Mouse (Mus musculus): Measurements from ENCODE around the gene Zfp821. TPM values are rescaled to one million over a fixed set of nuclear protein-coding genes. Genes with fewer than 3 reads are reported as not detected.
A peak's percentile ranks its signal among the peaks of the same experiment; 100 is the strongest.

Zfp821 gene
- polyA plus RNA-seq (2014; fragmentation: Nextera tagmentation; extraction: Ambion mirVana): 17.0 and 19.6 TPM in 2 replicates

DNA sequence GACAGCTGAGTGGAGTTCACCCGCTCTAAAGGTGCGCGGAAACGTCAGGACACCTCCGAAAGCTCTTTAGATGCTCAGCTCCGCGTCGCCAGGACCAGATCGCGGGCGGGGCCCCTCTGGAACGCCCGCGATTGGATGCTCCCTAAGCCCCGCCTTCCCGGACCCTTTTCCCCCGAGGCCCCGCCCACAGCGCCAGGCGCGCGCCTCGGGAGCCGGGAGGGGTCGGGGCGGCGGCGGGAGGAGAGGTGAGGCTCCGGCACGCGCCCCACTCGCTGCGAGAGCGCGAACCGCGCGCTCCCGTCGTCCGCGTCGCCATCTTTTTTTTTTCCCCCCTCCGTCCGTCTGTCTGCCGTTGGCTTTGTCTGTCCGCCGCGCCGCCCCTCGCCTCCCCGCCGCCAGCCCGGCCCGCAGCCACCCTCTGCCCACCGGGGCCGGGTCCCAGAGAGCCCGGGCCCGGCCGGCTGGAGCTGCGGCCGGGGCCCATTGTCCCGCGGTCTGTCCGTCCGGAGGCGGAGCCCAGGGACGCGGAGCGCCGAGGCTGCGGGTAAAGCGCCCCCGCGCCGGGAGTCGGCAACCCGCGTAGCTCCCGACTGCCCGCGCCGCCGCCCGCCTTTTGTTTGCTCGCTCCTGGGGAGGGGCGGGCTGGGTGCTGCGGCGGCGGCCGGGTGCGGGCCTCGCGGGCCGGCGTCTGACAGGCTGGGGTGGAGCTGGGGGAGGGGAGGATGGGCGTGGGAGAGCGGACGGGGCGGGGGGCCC, at the start of gene Zfp821:
Zfp821 (plus strand) TSS at position 227 of the 756 bp plus-strand sequence.
- 0% methylated on average over 94 of the region's 100 CpGs for WGBS (ENCODE audit: insufficient replicate concordance)
- no peaks in the 10 kb centered on the region for H3K9me3 ChIP-seq (replicated peaks; ENCODE audit: control insufficient read depth, low read length)
- H3K4me1 ChIP-seq (ENCODE audit: control insufficient read depth, insufficient read depth, low read length): peaks cover 18% of the 10 kb centered on the region
- peak within 1 kb of the TSS; percentile 94 for H3K4me2 ChIP-seq
- peaks cover 16% of the 10 kb centered on the region for H3K36me3 ChIP-seq (ENCODE audit: control insufficient read depth, insufficient read depth, low read length)
- peak; percentile 88 for ATAC-seq (replicated peaks; ENCODE audit: insufficient number of reproducible peaks, low FRiP score, low TSS enrichment)
- no peaks in the 10 kb centered on the region for H3K27me3 ChIP-seq (ENCODE audit: control insufficient read depth, insufficient read depth, low read length)
- peak within 1 kb of the TSS; percentile 96 for H3K27ac ChIP-seq (ENCODE audit: low read depth, low read length)
- H3K9ac ChIP-seq (ENCODE audit: low read depth, low read length): peak within 1 kb of the TSS; percentile 100
- peak within 1 kb of the TSS; percentile 95 for H3K4me3 ChIP-seq (ENCODE audit: low read depth, low read length)

DNA sequence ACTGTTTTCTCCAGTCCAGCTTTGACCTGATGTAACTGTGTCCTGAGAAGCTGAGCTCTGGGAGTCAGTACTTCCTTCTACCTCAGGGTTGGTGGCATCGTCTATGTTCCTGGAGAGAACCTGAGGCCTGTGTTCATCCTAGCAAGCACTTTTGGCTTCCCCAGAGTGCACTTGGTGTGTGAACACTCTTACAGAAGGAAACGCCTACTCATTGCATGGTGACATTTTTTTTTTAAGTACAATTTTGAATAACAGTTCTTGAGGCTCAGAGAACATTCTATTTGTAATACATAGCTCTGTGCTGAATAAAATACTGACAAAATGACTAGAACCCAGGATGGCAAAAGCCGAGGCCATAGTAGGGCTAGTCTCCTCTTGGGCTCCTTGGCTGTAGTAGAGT, 48.5 kb upstream of the Zfp821 start:
- Histone ChIP-seq H3K4me3 (ENCODE audit: low read depth, low read length) (no peak overlapping the region), H3K36me3 (ENCODE audit: control insufficient read depth, insufficient read depth, low read length) (no peaks in the 10 kb centered on the region), H3K27me3 (ENCODE audit: control insufficient read depth, insufficient read depth, low read length) (no peaks in the 10 kb centered on the region), H3K9ac (ENCODE audit: low read depth, low read length) (no peak overlapping the region), H3K4me1 (ENCODE audit: control insufficient read depth, insufficient read depth, low read length) (no peaks in the 10 kb centered on the region), H3K4me2 (no peak overlapping the region), H3K27ac (ENCODE audit: low read depth, low read length) (no peak overlapping the region), H3K9me3 (replicated peaks; ENCODE audit: control insufficient read depth, low read length) (no peaks in the 10 kb centered on the region)
- ATAC-seq (replicated peaks; ENCODE audit: insufficient number of reproducible peaks, low FRiP score, low TSS enrichment): no peak
- WGBS (ENCODE audit: insufficient replicate concordance): 78% methylated on average over 3 of the region's 3 CpGs

DNA sequence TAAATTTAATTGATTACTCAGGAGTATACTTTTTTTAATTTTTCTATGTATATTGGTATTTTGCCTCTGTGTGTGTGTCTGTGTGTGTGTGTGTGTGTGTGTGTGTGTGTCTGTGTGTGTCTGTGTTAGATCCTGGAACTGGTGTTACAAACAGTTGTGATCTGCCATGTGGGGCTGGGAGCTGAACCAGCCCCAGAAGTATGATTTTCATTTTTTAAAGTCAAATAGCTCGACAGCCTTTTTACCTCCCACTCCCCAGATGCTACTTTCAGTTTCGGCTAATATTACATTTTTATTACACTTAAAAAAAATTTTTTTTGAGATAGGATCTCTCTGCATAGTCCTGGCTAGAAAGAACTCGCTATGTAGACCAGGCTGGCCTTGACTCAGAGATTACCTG, 43.0 kb upstream of the Zfp821 start:
- 78% methylated on average over 3 of the region's 3 CpGs for WGBS (ENCODE audit: insufficient replicate concordance)
- no peaks in the 10 kb centered on the region for H3K4me1 ChIP-seq (ENCODE audit: control insufficient read depth, insufficient read depth, low read length)
- H3K4me3 ChIP-seq (ENCODE audit: low read depth, low read length): no peak overlapping the region
- no peaks in the 10 kb centered on the region for H3K9me3 ChIP-seq (replicated peaks; ENCODE audit: control insufficient read depth, low read length)
- H3K9ac ChIP-seq (ENCODE audit: low read depth, low read length): no peak overlapping the region
- H3K36me3 ChIP-seq (ENCODE audit: control insufficient read depth, insufficient read depth, low read length): no peaks in the 10 kb centered on the region
- no peak overlapping the region for H3K27ac ChIP-seq (ENCODE audit: low read depth, low read length)
- ATAC-seq (replicated peaks; ENCODE audit: insufficient number of reproducible peaks, low FRiP score, low TSS enrichment): no peak
- no peak overlapping the region for H3K4me2 ChIP-seq
- no peaks in the 10 kb centered on the region for H3K27me3 ChIP-seq (ENCODE audit: control insufficient read depth, insufficient read depth, low read length)

DNA sequence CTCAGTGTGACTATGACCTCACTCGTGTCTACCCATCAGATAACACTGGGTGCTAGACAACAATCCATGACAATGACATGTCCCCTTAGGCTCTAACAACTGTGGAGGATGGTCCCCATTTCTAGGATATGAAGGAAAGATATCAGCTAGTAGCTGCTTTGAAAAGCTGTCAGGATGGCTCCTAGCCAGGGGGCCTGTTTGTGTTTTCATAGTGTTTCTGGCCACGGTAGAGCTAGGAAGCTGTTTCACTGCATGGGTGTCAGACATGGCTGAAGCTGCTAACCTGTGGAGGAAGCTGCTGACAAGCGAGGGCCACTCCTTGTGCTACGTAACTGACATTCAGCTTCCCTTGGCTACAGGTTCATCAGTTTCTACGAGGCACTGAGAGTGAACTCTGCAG, 38.7 kb upstream of the Zfp821 start:
- Histone ChIP-seq H3K4me2 (no peak overlapping the region), H3K4me1 (ENCODE audit: control insufficient read depth, insufficient read depth, low read length) (no peaks in the 10 kb centered on the region), H3K27me3 (ENCODE audit: control insufficient read depth, insufficient read depth, low read length) (no peaks in the 10 kb centered on the region), H3K27ac (ENCODE audit: low read depth, low read length) (no peak overlapping the region), H3K9ac (ENCODE audit: low read depth, low read length) (no peak overlapping the region), H3K36me3 (ENCODE audit: control insufficient read depth, insufficient read depth, low read length) (peaks cover 13% of the 10 kb centered on the region), H3K9me3 (replicated peaks; ENCODE audit: control insufficient read depth, low read length) (no peaks in the 10 kb centered on the region), H3K4me3 (ENCODE audit: low read depth, low read length) (no peak overlapping the region)
- ATAC-seq (replicated peaks; ENCODE audit: insufficient number of reproducible peaks, low FRiP score, low TSS enrichment): no peak
- WGBS (ENCODE audit: insufficient replicate concordance): 73% methylated on average over 5 of the region's 5 CpGs

DNA sequence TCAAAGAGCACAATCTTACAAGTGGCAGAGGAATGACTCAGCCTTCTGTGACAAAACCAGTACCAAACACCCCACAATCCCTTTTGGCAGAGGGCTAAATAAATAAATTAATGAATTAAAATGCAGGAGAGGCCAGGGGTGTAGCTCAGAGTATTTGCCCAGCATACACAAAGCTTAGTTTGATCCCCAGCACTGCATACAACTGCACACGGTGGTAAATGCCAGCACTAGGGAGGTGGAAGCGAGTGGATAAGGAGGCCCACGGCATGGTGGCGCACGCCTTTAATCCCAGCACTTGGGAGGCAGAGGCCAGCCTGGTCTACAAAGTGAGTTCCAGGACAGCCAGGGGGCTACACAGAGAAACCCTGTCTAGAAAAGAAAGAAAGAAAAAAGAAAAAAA, 32.7 kb upstream of the Zfp821 start:
- no peak for ATAC-seq (replicated peaks; ENCODE audit: insufficient number of reproducible peaks, low FRiP score, low TSS enrichment)
- no peak overlapping the region for H3K4me2 ChIP-seq
- no peak overlapping the region for H3K9ac ChIP-seq (ENCODE audit: low read depth, low read length)
- whole genome bisulfite sequencing (ENCODE audit: insufficient replicate concordance): 88% methylated on average over 5 of the region's 5 CpGs
- H3K27ac ChIP-seq (ENCODE audit: low read depth, low read length): no peak overlapping the region
- peaks cover 43% of the 10 kb centered on the region for H3K36me3 ChIP-seq (ENCODE audit: control insufficient read depth, insufficient read depth, low read length)
- H3K4me1 ChIP-seq (ENCODE audit: control insufficient read depth, insufficient read depth, low read length): no peaks in the 10 kb centered on the region
- H3K9me3 ChIP-seq (replicated peaks; ENCODE audit: control insufficient read depth, low read length): no peaks in the 10 kb centered on the region
- no peak overlapping the region for H3K4me3 ChIP-seq (ENCODE audit: low read depth, low read length)
- no peaks in the 10 kb centered on the region for H3K27me3 ChIP-seq (ENCODE audit: control insufficient read depth, insufficient read depth, low read length)

DNA sequence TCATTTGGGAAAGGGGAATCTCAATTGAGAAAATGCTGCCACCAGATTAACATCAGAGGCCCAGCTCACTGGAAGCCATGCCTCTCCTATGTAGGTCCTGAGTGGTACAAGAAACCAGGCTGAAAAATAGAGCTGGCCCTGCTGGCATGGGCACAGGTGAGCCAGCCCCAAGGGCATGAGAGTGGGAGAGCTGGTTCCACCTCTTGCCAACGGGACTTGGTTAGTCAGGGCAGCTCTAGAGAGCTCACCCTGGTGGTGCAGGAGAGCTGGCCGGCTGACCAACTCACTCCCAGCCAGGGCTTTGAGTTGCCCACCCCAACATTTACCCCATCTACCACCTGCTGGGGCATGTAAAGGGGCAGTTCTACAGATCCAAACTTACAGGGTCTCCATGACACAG, 31.8 kb upstream of the Zfp821 start:
- H3K27me3 ChIP-seq (ENCODE audit: control insufficient read depth, insufficient read depth, low read length): no peaks in the 10 kb centered on the region
- ATAC-seq (replicated peaks; ENCODE audit: insufficient number of reproducible peaks, low FRiP score, low TSS enrichment): no peak
- H3K36me3 ChIP-seq (ENCODE audit: control insufficient read depth, insufficient read depth, low read length): peaks cover 44% of the 10 kb centered on the region
- no peak overlapping the region for H3K4me3 ChIP-seq (ENCODE audit: low read depth, low read length)
- no peak overlapping the region for H3K27ac ChIP-seq (ENCODE audit: low read depth, low read length)
- no peak overlapping the region for H3K9ac ChIP-seq (ENCODE audit: low read depth, low read length)
- H3K9me3 ChIP-seq (replicated peaks; ENCODE audit: control insufficient read depth, low read length): no peaks in the 10 kb centered on the region
- H3K4me2 ChIP-seq: no peak overlapping the region
- no peaks in the 10 kb centered on the region for H3K4me1 ChIP-seq (ENCODE audit: control insufficient read depth, insufficient read depth, low read length)
- 87% methylated on average over 2 of the region's 2 CpGs for WGBS (ENCODE audit: insufficient replicate concordance)

DNA sequence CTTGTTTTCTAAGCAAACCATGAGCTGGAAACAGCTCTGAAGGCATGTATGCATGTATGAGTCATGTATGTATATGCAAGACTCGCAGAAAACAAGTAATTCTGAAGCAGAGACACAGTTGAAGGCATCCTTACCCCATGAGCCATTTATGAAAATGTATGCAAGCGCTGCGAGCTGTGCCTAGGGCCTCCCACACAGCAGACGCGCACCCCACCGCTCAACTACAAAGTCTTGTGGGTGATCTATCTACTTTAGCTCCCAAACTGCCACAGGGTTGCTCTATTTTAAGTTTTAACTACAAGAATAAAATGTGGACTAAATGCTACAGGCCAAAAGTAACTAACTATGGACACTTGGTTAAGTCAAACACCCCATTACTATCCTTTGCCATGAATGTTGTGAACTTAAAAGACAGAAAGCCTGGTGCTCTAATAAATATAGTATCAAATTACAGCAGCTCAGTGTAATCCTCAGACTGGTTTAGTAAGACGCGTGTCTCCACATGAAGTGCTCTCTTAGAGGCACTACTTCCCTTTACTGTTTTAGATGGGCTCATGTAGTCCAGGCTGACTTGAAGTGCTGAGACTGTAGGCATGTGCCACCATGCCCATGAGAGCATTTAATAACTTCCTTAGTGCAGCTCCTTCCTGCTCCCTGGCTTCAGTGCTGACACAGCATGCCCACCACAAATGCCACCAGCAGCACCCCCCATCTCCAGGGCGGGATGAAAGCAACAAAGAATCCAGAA, 29.3 kb upstream of the Zfp821 start:
- no peak for ATAC-seq (replicated peaks; ENCODE audit: insufficient number of reproducible peaks, low FRiP score, low TSS enrichment)
- no peak overlapping the region for H3K4me3 ChIP-seq (ENCODE audit: low read depth, low read length)
- peaks cover 49% of the 10 kb centered on the region for H3K36me3 ChIP-seq (ENCODE audit: control insufficient read depth, insufficient read depth, low read length)
- WGBS (ENCODE audit: insufficient replicate concordance): 93% methylated on average over 9 of the region's 9 CpGs
- H3K9ac ChIP-seq (ENCODE audit: low read depth, low read length): no peak overlapping the region
- H3K4me2 ChIP-seq: no peak overlapping the region
- H3K9me3 ChIP-seq (replicated peaks; ENCODE audit: control insufficient read depth, low read length): no peaks in the 10 kb centered on the region
- H3K27me3 ChIP-seq (ENCODE audit: control insufficient read depth, insufficient read depth, low read length): no peaks in the 10 kb centered on the region
- no peak overlapping the region for H3K27ac ChIP-seq (ENCODE audit: low read depth, low read length)
- H3K4me1 ChIP-seq (ENCODE audit: control insufficient read depth, insufficient read depth, low read length): no peaks in the 10 kb centered on the region

DNA sequence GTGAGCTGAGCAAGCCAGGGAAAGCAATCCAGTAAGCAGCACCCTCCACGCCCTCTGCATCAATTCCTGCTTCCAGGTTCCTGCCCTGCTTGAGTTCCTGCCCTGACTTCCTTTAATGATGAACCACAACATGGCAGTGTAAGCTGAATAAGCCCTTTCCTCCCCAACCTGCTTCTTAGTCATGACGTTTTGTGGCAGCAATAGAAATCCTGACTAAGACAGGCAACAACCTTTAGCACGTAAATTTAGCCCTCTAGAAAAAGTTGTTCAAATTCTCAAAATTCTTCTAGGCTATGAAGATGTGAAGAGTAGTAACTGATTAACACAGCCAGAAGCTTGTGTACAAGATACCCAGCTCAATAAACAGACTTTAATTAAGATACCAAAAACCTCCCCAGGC, 23.8 kb upstream of the Zfp821 start:
- Histone ChIP-seq H3K27ac (ENCODE audit: low read depth, low read length) (no peak overlapping the region), H3K9ac (ENCODE audit: low read depth, low read length) (no peak overlapping the region), H3K9me3 (replicated peaks; ENCODE audit: control insufficient read depth, low read length) (no peaks in the 10 kb centered on the region), H3K4me2 (no peak overlapping the region), H3K27me3 (ENCODE audit: control insufficient read depth, insufficient read depth, low read length) (no peaks in the 10 kb centered on the region), H3K36me3 (ENCODE audit: control insufficient read depth, insufficient read depth, low read length) (peaks cover 30% of the 10 kb centered on the region), H3K4me1 (ENCODE audit: control insufficient read depth, insufficient read depth, low read length) (no peaks in the 10 kb centered on the region), H3K4me3 (ENCODE audit: low read depth, low read length) (no peak overlapping the region)
- ATAC-seq (replicated peaks; ENCODE audit: insufficient number of reproducible peaks, low FRiP score, low TSS enrichment): no peak
- 77% methylated on average over 3 of the region's 3 CpGs for WGBS (ENCODE audit: insufficient replicate concordance)
